Mouse (Mus musculus): Measurements from ENCODE around the gene Amn. TPM values are rescaled to one million over a fixed set of nuclear protein-coding genes. Genes with fewer than 3 reads are reported as not detected.

The Amn gene
- total RNA-seq, 1 experiment from 2014 or later, result 1.2 TPM

DNA sequence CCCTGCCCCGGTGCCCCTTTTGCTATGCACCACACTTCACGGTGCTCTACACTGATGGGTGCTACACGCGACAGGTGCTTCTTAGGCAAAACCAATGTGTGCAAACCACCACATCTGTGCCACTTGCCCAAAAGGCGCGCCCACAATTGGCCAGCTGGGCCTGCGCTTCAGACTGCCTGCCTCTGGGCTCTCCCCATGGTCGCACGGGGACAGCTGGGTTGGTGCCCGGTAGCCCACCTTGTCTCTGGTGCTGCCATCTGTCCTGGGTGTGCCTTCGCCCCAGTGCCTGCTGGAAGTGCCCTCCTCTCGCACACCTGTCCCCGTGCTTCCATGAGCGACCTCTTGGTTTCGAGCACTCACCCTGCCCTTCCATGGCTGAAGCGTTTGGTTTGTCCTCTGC lies 7.2 kb upstream of the Amn start:
- ATAC-seq (ENCODE audit: extremely low read depth, insufficient number of reproducible peaks, low FRiP score, poor library complexity, severe bottlenecking), result no peak

DNA sequence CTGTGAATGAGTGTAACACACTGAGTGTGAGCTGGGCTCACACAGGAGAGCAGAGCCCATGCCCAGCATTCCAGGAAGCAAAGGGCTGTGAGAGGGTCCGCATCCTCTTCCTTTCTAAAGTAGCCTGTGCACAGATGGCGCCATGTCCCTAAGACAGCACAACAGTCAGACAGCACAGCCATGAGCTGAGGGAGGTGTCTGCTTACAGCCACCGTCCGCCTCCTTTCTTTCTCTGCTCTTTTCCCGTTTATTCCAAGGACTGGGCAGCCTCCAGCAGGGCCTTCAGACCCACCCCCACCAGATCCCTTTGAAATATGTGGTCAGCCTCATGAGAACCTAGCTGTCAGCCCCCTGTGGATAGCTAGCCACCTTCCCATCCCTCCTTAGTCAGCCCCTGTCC lies 5.7 kb upstream of the Amn start:
- ATAC-seq (ENCODE audit: extremely low read depth, insufficient number of reproducible peaks, low FRiP score, poor library complexity, severe bottlenecking), result no peak

DNA sequence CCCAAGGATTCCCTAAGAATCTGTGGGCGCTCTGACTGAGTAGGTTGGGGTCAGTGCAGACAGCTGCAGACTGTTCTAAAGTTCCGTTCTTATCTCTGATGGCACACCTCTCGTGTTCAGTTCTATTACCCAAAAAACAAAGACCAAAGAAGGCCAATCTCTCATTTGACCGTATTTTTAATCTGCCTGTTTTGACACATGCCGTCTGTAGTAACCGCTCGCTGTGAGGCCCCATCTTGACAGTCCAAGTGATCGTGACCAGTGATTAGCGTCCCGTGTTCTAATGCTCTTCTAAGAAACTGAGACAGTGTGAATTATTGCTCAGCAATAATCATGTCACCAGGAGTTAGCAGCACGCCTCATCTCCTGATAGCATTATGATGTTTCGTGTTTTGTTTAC lies 4.3 kb upstream of the Amn start:
- no peak for ATAC-seq (ENCODE audit: extremely low read depth, insufficient number of reproducible peaks, low FRiP score, poor library complexity, severe bottlenecking)

DNA sequence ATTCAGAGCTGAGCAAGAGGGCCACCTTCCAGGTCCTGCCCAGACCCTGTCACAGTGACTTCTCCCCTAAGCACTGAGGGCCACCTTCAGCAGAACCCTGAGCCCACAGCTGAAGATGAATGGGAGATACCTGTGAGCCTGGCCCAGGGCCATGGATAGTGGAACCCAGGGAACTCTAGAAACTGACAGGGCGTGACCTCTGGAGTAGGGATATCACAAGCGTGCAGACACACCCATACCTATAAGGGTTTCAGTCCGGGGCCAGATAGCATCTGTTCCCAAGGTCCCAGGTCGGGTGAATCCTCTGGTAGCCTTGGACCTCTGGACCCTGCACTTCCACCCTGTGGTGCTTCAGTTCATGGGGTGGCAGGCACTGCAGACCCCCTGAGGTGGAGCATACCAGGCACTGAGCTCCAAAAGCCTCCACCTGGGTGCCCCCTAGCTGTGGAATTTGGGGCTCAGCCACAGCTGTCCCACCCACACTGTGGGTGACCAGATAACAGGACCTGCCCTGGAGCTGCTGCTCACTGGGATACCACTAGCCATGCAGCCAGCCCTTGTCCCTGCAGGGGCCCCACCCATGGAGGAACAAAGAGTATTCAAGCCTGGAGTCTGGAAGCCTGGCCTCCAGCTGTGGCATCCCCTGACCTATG lies 3.1 kb upstream of the Amn start:
- no peak for ATAC-seq (ENCODE audit: extremely low read depth, insufficient number of reproducible peaks, low FRiP score, poor library complexity, severe bottlenecking)

DNA sequence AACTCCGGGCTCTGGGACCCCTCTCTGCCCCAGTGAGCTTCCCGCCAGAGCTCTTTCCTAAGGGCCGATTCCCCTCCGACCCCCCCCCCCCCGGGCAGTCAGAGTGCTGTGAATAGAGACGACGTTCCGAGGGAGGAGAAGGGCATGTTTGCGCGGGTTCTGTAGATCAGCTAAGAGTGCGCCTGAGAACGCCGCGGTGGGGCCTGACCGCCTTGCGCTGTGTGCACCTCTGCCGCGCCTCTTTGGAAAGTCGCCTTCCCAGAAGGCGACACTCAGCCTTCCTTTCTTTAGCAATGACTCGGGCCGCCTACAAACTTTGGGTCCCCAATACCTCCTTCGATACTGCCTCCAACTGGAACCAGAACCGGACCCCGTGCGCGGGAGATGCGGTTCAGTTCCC lies 511 bp downstream of the Amn start:
- no peak for ATAC-seq (ENCODE audit: extremely low read depth, insufficient number of reproducible peaks, low FRiP score, poor library complexity, severe bottlenecking)

DNA sequence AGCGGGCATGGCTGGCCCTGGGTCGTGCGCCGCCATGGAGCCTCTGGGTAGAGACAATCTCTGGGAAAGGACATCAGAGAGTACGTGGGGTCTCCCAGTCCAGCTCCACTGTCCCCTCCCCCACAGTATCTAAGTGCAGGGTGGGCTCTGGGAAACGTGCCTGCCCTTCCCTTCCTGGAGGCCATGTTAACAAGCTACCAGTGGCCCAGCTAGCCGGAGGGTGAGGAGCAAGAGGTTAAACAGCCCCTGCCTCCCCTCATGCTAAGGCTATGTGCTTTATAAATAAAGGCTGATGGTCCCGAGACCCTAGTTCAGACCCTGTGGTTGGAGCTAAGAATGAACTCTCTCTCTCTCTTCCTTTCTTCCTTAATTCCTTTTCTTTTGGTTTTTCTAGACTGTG lies 1.1 kb downstream of the Amn start:
- no peak for ATAC-seq (ENCODE audit: extremely low read depth, insufficient number of reproducible peaks, low FRiP score, poor library complexity, severe bottlenecking)

DNA sequence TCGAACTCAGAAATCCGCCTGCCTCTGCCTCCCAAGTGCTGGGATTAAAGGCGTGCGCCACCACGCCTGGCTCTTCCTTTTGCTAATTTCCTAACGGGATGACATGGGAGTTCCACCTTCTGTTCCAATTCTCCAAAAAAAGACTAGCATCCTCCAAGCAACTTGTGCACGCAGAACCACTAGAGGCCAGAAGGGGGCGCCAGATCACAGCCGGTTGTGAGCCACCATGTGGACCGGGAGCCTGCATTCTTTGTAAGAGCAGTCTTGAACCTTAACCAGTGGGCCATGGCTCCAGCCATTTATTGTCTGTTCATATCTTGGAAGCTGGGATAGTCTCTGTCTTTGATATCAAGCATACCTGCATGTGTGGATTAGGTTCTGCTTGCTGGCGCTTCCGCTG lies 1.5 kb downstream of the Amn start:
- ATAC-seq (ENCODE audit: extremely low read depth, insufficient number of reproducible peaks, low FRiP score, poor library complexity, severe bottlenecking), result no peak

DNA sequence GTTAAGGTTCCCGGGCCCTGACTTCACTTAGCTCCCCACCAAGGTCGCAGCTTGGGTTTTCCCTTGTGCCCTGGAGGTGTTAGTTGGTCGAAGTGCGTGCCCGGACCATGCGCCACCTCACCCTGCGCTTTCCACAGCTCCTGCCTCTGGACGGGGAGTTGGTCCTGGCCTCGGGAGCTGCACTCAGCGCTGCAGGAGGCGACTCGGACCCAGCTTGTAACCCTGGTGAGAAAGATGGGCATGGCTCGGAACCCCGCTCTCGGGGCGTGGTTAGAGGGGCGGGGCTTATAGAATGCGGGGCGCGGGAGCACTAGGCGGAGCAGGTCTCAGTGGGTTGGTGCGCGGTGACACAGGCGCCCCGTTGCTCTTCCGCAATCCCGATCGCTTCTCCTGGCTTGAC lies 3.1 kb downstream of the Amn start:
- no peak for ATAC-seq (ENCODE audit: extremely low read depth, insufficient number of reproducible peaks, low FRiP score, poor library complexity, severe bottlenecking)

DNA sequence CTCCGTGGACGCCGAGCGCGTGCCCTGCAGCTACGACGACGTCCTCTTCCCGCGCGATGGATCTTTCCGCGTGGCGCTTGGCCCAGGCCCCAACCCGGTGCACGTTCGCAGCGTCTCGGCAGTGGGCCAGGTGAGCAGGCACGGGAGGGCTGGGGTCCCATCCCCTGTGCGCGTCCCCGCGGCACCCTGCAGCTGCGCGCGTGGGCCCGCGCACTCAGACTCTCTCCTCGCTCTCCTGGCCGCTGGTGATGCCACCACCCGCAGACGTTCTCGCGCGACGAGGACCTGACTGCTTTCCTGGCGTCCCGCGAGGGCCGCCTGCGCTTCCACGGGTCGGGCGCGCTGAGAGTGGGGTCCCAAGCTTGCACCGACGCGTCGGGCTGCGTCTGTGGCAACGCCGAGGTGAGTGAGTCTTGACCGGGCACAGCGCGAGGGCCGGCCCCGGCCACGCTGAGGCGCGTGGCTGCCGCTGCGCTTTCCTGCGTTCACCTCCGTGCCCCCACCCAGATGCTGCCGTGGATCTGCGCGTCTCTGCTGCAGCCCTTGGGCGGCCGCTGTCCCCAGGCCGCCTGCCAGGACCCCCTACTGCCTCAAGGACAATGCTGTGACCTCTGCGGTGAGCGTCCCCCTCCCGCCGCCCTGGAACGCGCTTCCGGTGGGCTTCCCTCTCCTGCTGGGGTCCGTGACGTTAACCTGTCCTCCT lies 3.7 kb downstream of the Amn start:
- no peak for ATAC-seq (ENCODE audit: extremely low read depth, insufficient number of reproducible peaks, low FRiP score, poor library complexity, severe bottlenecking)

DNA sequence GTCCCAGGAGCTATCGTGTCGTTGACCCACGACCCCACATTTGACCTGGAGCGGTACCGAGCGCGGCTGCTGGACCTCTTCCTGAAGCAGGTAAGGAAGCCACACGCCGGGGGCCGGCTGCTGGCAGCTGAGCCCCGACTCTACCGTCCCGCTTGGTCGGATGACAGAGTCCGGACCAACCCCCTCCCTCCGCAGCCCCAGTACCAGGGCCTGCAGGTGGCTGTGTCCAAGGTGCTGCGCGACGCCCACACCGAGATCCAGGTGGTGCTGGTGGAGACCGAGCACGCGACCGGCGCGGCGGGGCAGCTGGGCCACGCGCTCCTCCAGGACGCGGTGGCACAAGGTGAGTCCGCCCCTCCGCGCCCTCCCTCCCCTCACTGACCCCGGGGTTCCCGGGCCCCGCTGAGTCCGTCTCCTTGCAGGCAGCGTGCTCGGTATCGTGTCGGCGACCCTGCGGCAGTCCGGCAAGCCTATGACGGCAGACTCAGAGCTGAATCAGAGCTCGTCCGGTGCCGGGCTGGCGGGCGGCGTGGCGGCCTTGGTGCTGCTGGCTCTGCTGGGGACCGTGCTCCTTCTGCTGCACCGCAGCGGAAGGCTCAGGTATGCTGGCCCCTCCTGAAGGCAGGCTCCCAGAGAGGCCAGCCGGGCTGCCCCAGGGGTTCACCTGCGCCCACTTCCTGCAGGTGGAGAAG lies 4.4 kb downstream of the Amn start:
- ATAC-seq (ENCODE audit: extremely low read depth, insufficient number of reproducible peaks, low FRiP score, poor library complexity, severe bottlenecking), result no peak

DNA sequence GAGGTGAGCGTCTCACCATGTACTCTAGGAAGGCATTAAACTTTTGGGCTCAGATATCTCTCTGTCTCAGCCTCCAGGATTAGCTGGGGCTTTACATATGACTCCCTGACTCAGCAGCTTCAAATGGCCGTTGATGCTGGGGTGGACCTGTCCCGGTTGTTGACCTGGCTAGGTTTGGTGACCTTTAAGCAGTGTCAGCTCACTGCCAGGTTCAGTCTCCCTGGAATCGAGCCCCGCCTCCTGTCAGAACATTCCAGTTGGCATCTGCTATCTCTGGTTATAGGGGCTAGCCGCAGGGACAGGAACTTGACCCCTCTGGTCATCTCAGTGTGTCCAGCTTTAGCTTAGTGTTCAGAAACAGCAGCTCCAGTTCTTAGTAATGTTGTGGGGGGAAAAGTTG lies 5.5 kb downstream of the Amn start:
- ATAC-seq (ENCODE audit: extremely low read depth, insufficient number of reproducible peaks, low FRiP score, poor library complexity, severe bottlenecking), result no peak

DNA sequence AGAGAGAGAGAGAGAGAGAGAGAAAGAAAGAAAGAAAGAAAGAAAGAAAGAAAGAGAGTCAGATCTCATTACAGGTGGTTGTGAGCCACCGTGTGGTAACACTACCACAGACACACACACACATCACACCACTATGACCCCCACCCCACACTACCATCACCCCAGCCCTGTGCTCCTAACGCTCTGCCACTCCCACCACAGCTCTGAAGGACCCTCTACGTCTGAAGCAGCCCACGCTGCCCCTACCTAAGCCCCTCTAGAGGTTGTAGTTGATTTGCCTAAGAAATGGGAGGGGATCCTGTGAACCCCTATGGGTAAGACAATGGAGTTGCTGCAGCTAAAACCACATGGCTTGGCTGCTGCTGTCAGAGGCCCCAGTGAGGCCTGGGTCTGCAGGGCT lies 12.7 kb downstream of the Amn start:
- ATAC-seq (ENCODE audit: extremely low read depth, insufficient number of reproducible peaks, low FRiP score, poor library complexity, severe bottlenecking), result no peak

DNA sequence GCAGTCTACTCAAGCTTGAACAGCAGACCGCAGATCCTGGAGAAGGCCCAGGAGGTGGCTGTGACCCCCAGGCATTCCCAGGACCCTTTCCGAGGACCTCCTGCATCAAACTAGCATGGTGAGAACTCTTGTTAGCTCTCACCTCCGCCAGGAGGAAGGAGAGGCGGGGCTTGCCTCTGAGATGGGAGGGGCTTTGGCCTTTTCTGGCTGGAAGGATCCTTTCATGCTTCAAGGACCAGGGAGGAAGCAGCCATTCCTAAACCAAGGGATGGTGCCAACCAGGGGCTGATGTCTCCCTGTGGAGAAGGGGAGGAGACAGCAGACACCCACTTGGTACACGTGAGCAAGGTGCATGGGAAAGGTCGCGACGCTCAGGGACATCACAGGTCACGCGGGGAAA lies 13.6 kb downstream of the Amn start:
- no peak for ATAC-seq (ENCODE audit: extremely low read depth, insufficient number of reproducible peaks, low FRiP score, poor library complexity, severe bottlenecking)

DNA sequence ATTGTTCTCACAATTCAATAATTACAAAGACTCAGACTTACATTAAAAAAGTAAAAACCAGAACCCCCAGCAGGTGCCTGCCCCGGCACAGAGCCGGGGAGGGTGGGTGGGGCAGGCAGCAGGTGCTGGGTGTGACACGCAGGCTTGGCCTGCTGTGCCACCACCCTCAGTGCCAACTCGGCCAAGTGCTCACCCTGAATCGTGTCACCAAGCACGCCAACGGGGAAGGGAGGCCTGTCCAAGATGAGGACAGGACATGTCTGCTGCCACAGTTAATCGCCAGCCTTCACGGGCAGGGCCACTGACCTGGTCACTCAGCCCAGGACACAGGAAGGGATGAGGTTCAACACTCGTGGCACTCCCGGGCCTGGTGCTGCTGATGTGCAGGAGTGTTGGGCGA lies 22.1 kb downstream of the Amn start:
- no peak for ATAC-seq (ENCODE audit: extremely low read depth, insufficient number of reproducible peaks, low FRiP score, poor library complexity, severe bottlenecking)

DNA sequence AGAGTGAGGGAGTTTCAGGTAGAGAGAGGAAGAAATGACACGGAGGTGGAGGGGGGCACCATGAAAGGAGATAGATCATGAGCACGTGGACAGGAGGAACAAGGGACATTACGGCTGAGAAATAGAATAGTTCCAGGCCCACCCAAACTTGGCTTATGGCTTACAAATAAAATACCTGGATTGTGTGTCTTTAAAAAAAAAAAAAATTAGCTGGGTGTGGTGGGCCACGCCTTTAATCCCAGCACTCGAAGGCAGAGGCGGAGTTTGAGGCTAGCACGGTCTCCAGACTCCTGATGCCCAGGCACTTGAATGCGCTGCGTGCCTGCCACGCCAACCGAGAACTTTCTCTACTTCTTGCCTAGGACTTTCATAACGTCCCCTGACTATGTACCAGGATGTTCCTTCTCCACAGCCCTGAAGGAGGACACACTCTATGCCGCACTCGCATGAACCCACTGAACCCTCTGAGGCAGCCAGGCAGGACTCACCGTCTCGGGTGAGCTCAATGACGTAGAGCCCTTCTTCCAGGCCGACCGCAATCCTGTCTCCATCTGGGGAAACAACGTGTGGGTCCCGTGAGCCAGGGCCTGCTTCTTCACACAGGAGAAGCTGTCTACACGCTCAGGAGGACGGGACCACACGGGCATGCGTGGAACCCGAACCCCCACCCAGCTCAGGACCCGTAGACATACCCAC lies 30.6 kb downstream of the Amn start:
- ATAC-seq (ENCODE audit: extremely low read depth, insufficient number of reproducible peaks, low FRiP score, poor library complexity, severe bottlenecking), result no peak

DNA sequence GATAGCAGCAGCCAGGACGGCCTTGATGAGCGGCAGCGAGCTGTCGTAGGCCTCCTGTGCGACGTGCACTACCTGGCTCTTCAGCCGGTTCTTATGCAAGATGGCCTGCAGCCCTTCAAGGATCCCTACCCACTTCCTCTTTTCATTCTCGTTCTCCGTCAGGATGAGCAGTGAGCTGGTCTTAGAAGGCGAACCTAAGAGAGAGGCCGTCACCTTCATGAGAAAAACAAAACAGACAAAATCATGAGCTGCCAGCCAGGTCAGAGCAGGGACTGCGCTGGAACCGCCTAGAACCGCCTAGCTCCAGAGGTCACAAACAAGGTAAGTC lies 31.1 kb downstream of the Amn start:
- no peak for ATAC-seq (ENCODE audit: extremely low read depth, insufficient number of reproducible peaks, low FRiP score, poor library complexity, severe bottlenecking)

DNA sequence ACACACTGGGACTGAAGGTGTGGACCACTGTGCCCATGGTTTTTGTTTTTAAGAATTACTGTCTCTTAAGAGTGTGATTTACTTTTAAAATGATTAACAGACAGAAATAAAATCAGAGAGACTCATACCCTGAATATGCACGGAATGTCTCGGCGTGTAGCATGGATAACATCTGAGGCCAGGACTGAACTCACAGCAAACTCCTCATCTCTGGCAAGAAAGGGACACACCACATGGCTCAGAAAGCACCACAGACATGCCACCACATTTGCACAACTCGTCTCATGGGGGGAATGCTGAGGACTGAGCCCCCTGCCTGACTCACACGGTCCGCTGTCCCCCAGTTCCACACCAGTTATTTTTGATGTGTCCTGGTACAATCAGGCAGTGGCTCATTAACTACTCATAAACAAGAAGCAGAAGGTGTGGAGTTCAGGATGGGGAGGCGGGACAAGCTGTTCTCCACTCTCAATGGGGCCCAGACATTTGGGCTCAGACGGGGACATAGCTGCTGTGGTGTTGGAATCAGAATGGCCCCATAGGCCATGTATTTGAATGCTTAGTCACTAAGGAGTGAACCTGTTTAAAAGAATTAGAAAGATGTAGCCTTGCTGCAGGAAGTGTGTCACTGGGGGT lies 32.9 kb downstream of the Amn start:
- ATAC-seq (ENCODE audit: extremely low read depth, insufficient number of reproducible peaks, low FRiP score, poor library complexity, severe bottlenecking), result no peak

DNA sequence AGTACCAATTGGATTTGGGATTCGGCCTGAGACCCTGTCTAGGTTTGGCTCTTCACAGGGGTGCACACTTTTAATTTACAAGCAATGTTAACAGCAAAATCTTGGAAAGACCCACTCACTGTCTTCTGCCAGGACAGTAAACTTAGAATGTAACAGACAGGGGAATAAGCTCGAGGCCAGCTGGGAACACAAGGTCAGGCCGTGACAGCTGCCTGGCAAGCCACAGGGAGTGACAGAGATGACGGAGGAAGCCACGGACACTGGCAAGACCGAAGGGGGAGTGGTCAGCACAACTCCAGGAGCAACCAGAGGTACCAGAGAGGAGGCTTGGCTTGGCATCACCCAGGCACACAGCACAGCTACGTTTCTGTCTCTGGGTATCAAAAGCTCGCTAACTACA lies 35.9 kb downstream of the Amn start:
- no peak for ATAC-seq (ENCODE audit: extremely low read depth, insufficient number of reproducible peaks, low FRiP score, poor library complexity, severe bottlenecking)

DNA sequence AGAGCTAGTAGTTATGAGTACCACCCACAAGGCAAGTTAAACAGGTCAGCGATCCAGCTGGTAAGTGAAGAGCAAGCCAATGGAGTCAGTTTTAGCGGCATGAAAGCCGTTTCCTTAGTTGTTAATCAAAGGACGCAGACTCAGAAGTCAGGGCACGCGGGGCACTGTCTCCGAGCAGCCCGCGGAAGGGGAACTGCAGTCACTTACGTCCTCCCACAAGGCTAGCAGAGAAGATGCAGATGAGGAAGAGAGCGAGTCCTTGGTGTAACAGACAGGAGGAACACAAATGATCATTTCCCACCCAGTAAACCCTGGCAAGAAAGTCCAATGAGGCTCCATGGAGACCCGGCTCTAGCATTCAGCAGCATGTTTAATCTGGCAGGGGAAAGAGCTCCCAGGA lies 38.4 kb downstream of the Amn start:
- ATAC-seq (ENCODE audit: extremely low read depth, insufficient number of reproducible peaks, low FRiP score, poor library complexity, severe bottlenecking), result no peak

DNA sequence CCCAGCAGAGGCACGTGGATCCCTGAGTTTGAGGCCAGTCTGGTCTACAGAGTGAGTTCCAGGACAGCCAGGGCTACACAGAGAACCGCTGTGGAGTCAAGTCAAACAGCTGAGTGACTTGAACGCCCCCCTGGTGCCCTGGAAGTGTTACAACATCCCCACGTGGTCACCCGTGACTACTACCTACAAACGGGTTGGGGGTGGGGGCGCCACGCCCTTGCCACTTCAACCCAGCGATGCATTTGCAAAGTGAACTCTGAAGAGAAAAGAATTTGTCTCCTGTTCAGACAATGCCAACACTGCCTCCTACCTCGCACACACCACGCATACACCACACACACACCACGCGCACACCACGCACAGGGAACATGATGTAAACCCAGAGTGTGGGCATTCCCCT lies 39.0 kb downstream of the Amn start:
- no peak for ATAC-seq (ENCODE audit: extremely low read depth, insufficient number of reproducible peaks, low FRiP score, poor library complexity, severe bottlenecking)

All from neutrophil, adult 5-6 weeks (primary cell).